ENCODE assay signal across 24 mouse cellular contexts in genomic region chr3:153801541-153801940, GRCm38 (mm10). TPM values are rescaled to one million over a fixed set of nuclear protein-coding genes. Genes with fewer than 3 reads are reported as not detected.
A peak's percentile ranks its signal among the peaks of the same experiment; 100 is the strongest.
DNase-seq lines count a peak whose midpoint lies in the region; ATAC-seq and TF ChIP-seq lines count a peak whose summit lies in the region.
"Had no signal": no experiment of that assay in that cellular context is flagged by ENCODE, and none has a peak within 500 bp of the region (broad histone marks: within the 10 kb centered on the region; RNA-seq: fewer than 3 reads in every experiment).

No protein-coding gene starts in this region.

- TF ChIP-seq POLR2A in MEL (IDR thresholded peaks at IDR 0.05; ENCODE audit: control insufficient read depth in 1 of 2, insufficient read depth in 1 of 2, low read depth in 1 of 2, low read length in 2 of 2, poor library complexity in 1 of 2), result no peak

- no peaks in the 10 kb centered on the region for H3K36me3 ChIP-seq in forebrain, embryonic 10.5 days (replicated peaks)
- no peaks in the 10 kb centered on the region for H3K36me3 ChIP-seq in forebrain, embryonic 13.5 days (ENCODE audit: poor library complexity, severe bottlenecking)
- no peaks in the 10 kb centered on the region for H3K36me3 ChIP-seq in hindbrain, embryonic 10.5 days
- H3K36me3 ChIP-seq in hindbrain, embryonic 13.5 days, result no peaks in the 10 kb centered on the region
- H3K36me3 ChIP-seq in MEL (ENCODE audit: control insufficient read depth in 1 of 2, insufficient read depth in 2 of 2, low read length in 2 of 2), result peaks cover 0 to 79% of the 10 kb centered on the region in 2 experiments; a peak in 2 of 4 replicates
- no peaks in the 10 kb centered on the region for H3K36me3 ChIP-seq in liver, embryonic 15.5 days (replicated peaks)
- H3K36me3 ChIP-seq: embryonic facial prominence, embryonic 10.5 days; G1E; heart, embryonic 13.5 days; intestine, embryonic 15.5 days had no signal

- no peaks in the 10 kb centered on the region for H3K9me3 ChIP-seq in forebrain, embryonic 10.5 days
- H3K9me3 ChIP-seq in forebrain, embryonic 13.5 days (replicated peaks), result no peaks in the 10 kb centered on the region
- H3K9me3 ChIP-seq in hindbrain, embryonic 10.5 days, result no peaks in the 10 kb centered on the region
- no peaks in the 10 kb centered on the region for H3K9me3 ChIP-seq in hindbrain, embryonic 13.5 days
- H3K9me3 ChIP-seq in MEL (replicated peaks; ENCODE audit: insufficient read depth, low read length), result no peaks in the 10 kb centered on the region
- H3K9me3 ChIP-seq in liver, embryonic 15.5 days (replicated peaks), result no peaks in the 10 kb centered on the region
- H3K9me3 ChIP-seq: embryonic facial prominence, embryonic 10.5 days; G1E; heart, embryonic 13.5 days; intestine, embryonic 15.5 days had no signal

- H3K79me2 ChIP-seq in MEL (ENCODE audit: control insufficient read depth, insufficient read depth, low read length, poor library complexity), result no peaks in the 10 kb centered on the region

- no peak overlapping the region for H3K4me2 ChIP-seq in forebrain, embryonic 13.5 days
- no peak overlapping the region for H3K4me2 ChIP-seq in hindbrain, embryonic 13.5 days
- no peak overlapping the region for H3K4me2 ChIP-seq in liver, embryonic 15.5 days
- H3K4me2 ChIP-seq: heart, embryonic 13.5 days; hindbrain, embryonic 14.5 days; intestine, embryonic 15.5 days had no signal

- no peak for ATAC-seq in forebrain, embryonic 13.5 days
- ATAC-seq in hindbrain, embryonic 13.5 days (ENCODE audit: low FRiP score), result no peak
- ATAC-seq in liver, embryonic 15.5 days (ENCODE audit: insufficient read depth), result no peak
- no peak for ATAC-seq in erythroid progenitor cell, adult 5-6 weeks (replicated peaks; ENCODE audit: low FRiP score, poor library complexity, severe bottlenecking)
- ATAC-seq: CD4-positive, CD25-positive, alpha-beta regulatory T cell, adult 4 months; forebrain, postnatal 0 days; intestine, embryonic 15.5 days had no signal

- peak overlapping the region; percentile 40 for H3K27ac ChIP-seq in forebrain, embryonic 10.5 days
- H3K27ac ChIP-seq in forebrain, embryonic 13.5 days, result no peak overlapping the region
- peak overlapping the region; percentile 6; the same call in 1 of the 2 replicates for H3K27ac ChIP-seq in hindbrain, embryonic 10.5 days
- no peak overlapping the region for H3K27ac ChIP-seq in hindbrain, embryonic 13.5 days
- peak overlapping the region; percentile 90 for H3K27ac ChIP-seq in MEL (ENCODE audit: control insufficient read depth, low read depth, low read length)
- H3K27ac ChIP-seq in liver, embryonic 15.5 days (replicated peaks), result peak overlapping the region; percentile 88
- H3K27ac ChIP-seq: heart, embryonic 13.5 days; hindbrain, embryonic 14.5 days; intestine, embryonic 15.5 days had no signal

- DNase-seq in forebrain, embryonic 10.5 days (ENCODE audit: extremely low spot score, low spot score), result no peak
- DNase-seq in hindbrain, embryonic 10.5 days (ENCODE audit: low spot score), result no peak
- DNase-seq in MEL (ENCODE audit: low read depth, low spot score), result no peak
- no peak for DNase-seq in embryo, embryonic 10.5 days (ENCODE audit: low spot score)
- DNase-seq: adrenal gland, postnatal 14 days; B cell, adult 2 months; cerebellum, adult 18-20 months; cerebellum, adult 9-11 months; cerebellum, postnatal 36 days; forebrain, postnatal 0 days; gastrocnemius, postnatal 10 days; heart, postnatal 36 days had no signal

- peaks cover 24% of the 10 kb centered on the region for H3K4me1 ChIP-seq in forebrain, embryonic 10.5 days
- H3K4me1 ChIP-seq in forebrain, embryonic 13.5 days, result peaks cover 6% of the 10 kb centered on the region
- peaks cover 13% of the 10 kb centered on the region for H3K4me1 ChIP-seq in hindbrain, embryonic 10.5 days (replicated peaks)
- peaks cover 13% of the 10 kb centered on the region for H3K4me1 ChIP-seq in hindbrain, embryonic 13.5 days (replicated peaks)
- H3K4me1 ChIP-seq in MEL (ENCODE audit: control insufficient read depth in 1 of 2, insufficient read depth in 2 of 2, low read length in 2 of 2), result peaks cover 52 to 77% of the 10 kb centered on the region in 2 experiments
- peaks cover 96% of the 10 kb centered on the region for H3K4me1 ChIP-seq in liver, embryonic 15.5 days (replicated peaks)

- TF ChIP-seq RAD21 in MEL (IDR thresholded peaks at IDR 0.05; ENCODE audit: low read depth, low read length), result no peak

- whole genome bisulfite sequencing in forebrain, embryonic 10.5 days, result 88% methylated on average over 6 of the region's 6 CpGs
- WGBS in forebrain, embryonic 13.5 days, result 87% methylated on average over 6 of the region's 6 CpGs
- WGBS in hindbrain, embryonic 10.5 days, result 87% methylated on average over 6 of the region's 6 CpGs
- 81% methylated on average over 6 of the region's 6 CpGs for WGBS in hindbrain, embryonic 13.5 days
- WGBS in liver, embryonic 15.5 days (ENCODE audit: insufficient replicate concordance), result 58% methylated on average over 6 of the region's 6 CpGs

- TF ChIP-seq EP300 in MEL (IDR thresholded peaks at IDR 0.05; ENCODE audit: low read depth in 1 of 2, low read length in 2 of 2), result no peak

- no peak overlapping the region for H3K9ac ChIP-seq in forebrain, embryonic 13.5 days
- no peak overlapping the region for H3K9ac ChIP-seq in hindbrain, embryonic 13.5 days
- H3K9ac ChIP-seq in MEL (ENCODE audit: control insufficient read depth, low read depth, low read length, poor library complexity, severe bottlenecking), result no peak overlapping the region
- H3K9ac ChIP-seq in liver, embryonic 15.5 days, result no peak overlapping the region
- H3K9ac ChIP-seq: forebrain, postnatal 0 days; heart, embryonic 13.5 days; hindbrain, embryonic 14.5 days; intestine, embryonic 15.5 days had no signal

- no peak overlapping the region for H3K4me3 ChIP-seq in forebrain, embryonic 10.5 days
- no peak overlapping the region for H3K4me3 ChIP-seq in forebrain, embryonic 13.5 days
- no peak overlapping the region for H3K4me3 ChIP-seq in hindbrain, embryonic 10.5 days
- H3K4me3 ChIP-seq in hindbrain, embryonic 13.5 days, result no peak overlapping the region
- H3K4me3 ChIP-seq in MEL (ENCODE audit: control insufficient read depth in 1 of 2, insufficient read depth in 1 of 2, low read depth in 2 of 2, low read length in 2 of 2), result no peak overlapping the region
- no peak overlapping the region for H3K4me3 ChIP-seq in liver, embryonic 15.5 days (replicated peaks)
- H3K4me3 ChIP-seq: embryonic facial prominence, embryonic 10.5 days; heart, embryonic 13.5 days; intestine, embryonic 15.5 days had no signal

- H3K27me3 ChIP-seq in forebrain, embryonic 10.5 days (ENCODE audit: poor library complexity, severe bottlenecking), result no peaks in the 10 kb centered on the region
- H3K27me3 ChIP-seq in forebrain, embryonic 13.5 days, result no peaks in the 10 kb centered on the region
- H3K27me3 ChIP-seq in hindbrain, embryonic 10.5 days (ENCODE audit: insufficient read depth, poor library complexity, severe bottlenecking), result no peaks in the 10 kb centered on the region
- no peaks in the 10 kb centered on the region for H3K27me3 ChIP-seq in hindbrain, embryonic 13.5 days
- H3K27me3 ChIP-seq in MEL (ENCODE audit: control insufficient read depth in 1 of 2, insufficient read depth in 2 of 2, low read length in 2 of 2), result no peaks in the 10 kb centered on the region
- no peaks in the 10 kb centered on the region for H3K27me3 ChIP-seq in liver, embryonic 15.5 days
- H3K27me3 ChIP-seq: heart, embryonic 13.5 days; intestine, embryonic 15.5 days had no signal

- no peak for TF ChIP-seq CTCF in MEL (IDR thresholded peaks at IDR 0.05 in 2 of 3, conservative IDR thresholded peaks at IDR 0.05 in 1 of 3; ENCODE audit: control insufficient read depth in 1 of 3, insufficient read depth in 1 of 3, low read depth in 2 of 3, low read length in 3 of 3, poor library complexity in 1 of 3, severe bottlenecking in 1 of 3)

TF ChIP-seq in MEL, 35 proteins besides CTCF, POLR2A, EP300 and RAD21:
- TF ChIP-seq MAX (IDR thresholded peaks at IDR 0.05; ENCODE audit: low read length) (no peak), MAFK (IDR thresholded peaks at IDR 0.05; ENCODE audit: borderline replicate concordance, low read depth, low read length) (no peak), ZNF384 (IDR thresholded peaks at IDR 0.05; ENCODE audit: low read depth, low read length) (no peak), RCOR1 (IDR thresholded peaks at IDR 0.05; ENCODE audit: low read depth, low read length) (no peak), MYC (IDR thresholded peaks at IDR 0.05; ENCODE audit: low read depth, low read length) (no peak), TBP (IDR thresholded peaks at IDR 0.05; ENCODE audit: low read depth, low read length) (no peak), E2F4 (IDR thresholded peaks at IDR 0.05; ENCODE audit: borderline replicate concordance, low read depth, low read length) (no peak), KAT2A (conservative IDR thresholded peaks at IDR 0.05; ENCODE audit: low read depth, low read length) (no peak), TAL1 (IDR thresholded peaks at IDR 0.05; ENCODE audit: low read length) (no peak)

RNA-seq across cellular contexts. Expression of gene Asb17, which starts 42.5 kb away (rescaled TPM):
- 0.58 and 0.76 TPM in 2 replicates for polyA plus RNA-seq in forebrain, embryonic 10.5 days (2016; fragmentation: Nextera tagmentation; extraction: Ambion mirVana)
- not detected in 2 replicates for polyA plus RNA-seq in forebrain, embryonic 13.5 days (2015; fragmentation: Nextera tagmentation; extraction: Ambion mirVana)
- 0.39 and 0.65 TPM in 2 replicates for polyA plus RNA-seq in hindbrain, embryonic 10.5 days (2016; fragmentation: Nextera tagmentation; extraction: Ambion mirVana)
- 0.17 and 0.21 TPM in 2 replicates for polyA plus RNA-seq in hindbrain, embryonic 13.5 days (2015; fragmentation: Nextera tagmentation; extraction: Ambion mirVana)
- total RNA-seq in MEL (2012; rRNA removed), result 9.0 and 9.7 TPM in 2 replicates
- polyA plus RNA-seq in MEL (2012; ENCODE audit: insufficient read depth in 1 of 2, insufficient read length in 2 of 2, low read depth in 1 of 2, low replicate concordance in 2 of 2, missing spikeins in 1 of 2), result 1 to 10 TPM in 1 of 2 experiments, not detected in 1; 5.7 TPM
- polyA plus RNA-seq in liver, embryonic 15.5 days (2015; fragmentation: Nextera tagmentation; extraction: Ambion mirVana), result 2.6 and 3.0 TPM in 2 replicates
- 0.72 TPM in 1 of 2 replicates, not detected in the other for total RNA-seq in erythroid progenitor cell, adult 5-6 weeks (2015; ENCODE audit: low replicate concordance)
- total RNA-seq in erythroid progenitor cell, adult 5-6 weeks (2017; ENCODE audit: low replicate concordance), result not detected in 2 replicates
- total RNA-seq: adrenal gland, postnatal 14 days; forebrain, postnatal 0 days; gastrocnemius, postnatal 10 days; gastrocnemius, postnatal 4 days; heart, adult 8-10 months; heart, postnatal 36 days had no signal
- polyA plus RNA-seq: CD4-positive, CD25-positive, alpha-beta regulatory T cell, adult 4 months; forebrain, postnatal 0 days; hindbrain, embryonic 14.5 days; intestine, embryonic 15.5 days had no signal

Comparison
In these comparisons a context has a peak if more than half of its experiments do, and no peak if none do; other contexts are left out.
1. H3K27ac ChIP-seq: peak in forebrain, embryonic 10.5 days (single experiment), hindbrain, embryonic 10.5 days (single experiment), MEL (single experiment) and liver, embryonic 15.5 days (single experiment); none in forebrain, embryonic 13.5 days (single experiment) and hindbrain, embryonic 13.5 days (single experiment).